Mouse (Mus musculus) MEL (cell line): Measurements from ENCODE around the gene Trpt1. TPM values are rescaled to one million over a fixed set of nuclear protein-coding genes. Genes with fewer than 3 reads are reported as not detected.

Experiments used
- DNase-seq: peaks from one replicate; pipeline ENCODE4 v3.0.0; 2011; ENCODE audit warnings: low read depth, low spot score
- H3K27ac ChIP-seq: 2 replicates; pipeline ENCODE4 v1.5.1; 2012; ENCODE audit warnings: low read depth, mild to moderate bottlenecking, control low read depth, low read length, moderate library complexity; ENCODE audit not compliant: control insufficient read depth
- H3K27me3 ChIP-seq, 2 experiments: fragments of 150-350 bp in 1 of 2; sonication (generic) in 1 of 2; 2 replicates each; pipeline ENCODE4 v1.6.1; 2012; ENCODE audit warnings: low read length in 2 of 2, mild to moderate bottlenecking in 2 of 2, improper control_type of control experiment in 1 of 2, moderate library complexity in 1 of 2; ENCODE audit not compliant: insufficient read depth in 2 of 2, control insufficient read depth in 1 of 2
- H3K36me3 ChIP-seq, 2 experiments: 2 replicates each; pipeline ENCODE4 v1.6.1; 2012 to 2014; ENCODE audit warnings: low read length in 2 of 2, improper control_type of control experiment in 1 of 2, inconsistent platforms in 1 of 2, mild to moderate bottlenecking in 1 of 2; ENCODE audit not compliant: insufficient read depth in 2 of 2, control insufficient read depth in 1 of 2
- H3K4me1 ChIP-seq, 2 experiments: fragments of 150-350 bp in 1 of 2; sonication (generic) in 1 of 2; 2 replicates each; pipeline ENCODE4 v1.6.1; 2012; ENCODE audit warnings: low read length in 2 of 2, improper control_type of control experiment in 1 of 2, mild to moderate bottlenecking in 1 of 2; ENCODE audit not compliant: insufficient read depth in 2 of 2, control insufficient read depth in 1 of 2
- H3K4me3 ChIP-seq, 2 experiments: fragments of 150-350 bp in 1 of 2; sonication (generic) in 1 of 2; 2 replicates each; pipeline ENCODE4 v1.5.1; 2012; ENCODE audit warnings: low read depth in 2 of 2, low read length in 2 of 2, mild to moderate bottlenecking in 2 of 2, moderate library complexity in 2 of 2, control low read depth in 1 of 2, improper control_type of control experiment in 1 of 2; ENCODE audit not compliant: control insufficient read depth in 1 of 2, insufficient read depth in 1 of 2
- H3K79me2 ChIP-seq: 2 replicates; pipeline ENCODE4 v1.6.1; 2012; ENCODE audit warnings: mild to moderate bottlenecking, low read length, moderate library complexity; ENCODE audit not compliant: control insufficient read depth, poor library complexity, insufficient read depth
- H3K9ac ChIP-seq: 2 replicates; pipeline ENCODE4 v1.6.1; 2012; ENCODE audit warnings: low read depth, mild to moderate bottlenecking, control low read depth, low read length, moderate library complexity; ENCODE audit not compliant: control insufficient read depth, poor library complexity, severe bottlenecking
- H3K9me3 ChIP-seq: fragments of 150-350 bp; sonication (generic); replicated peaks from 2 replicates; pipeline ENCODE4 v1.6.1; 2012; ENCODE audit warnings: mild to moderate bottlenecking, low read length, improper control_type of control experiment, moderate library complexity; ENCODE audit not compliant: insufficient read depth
- BHLHE40 ChIP-seq: IDR thresholded peaks from 2 replicates; pipeline ENCODE4 v1.6.1; 2012; ENCODE audit warnings: low read depth, mild to moderate bottlenecking, inconsistent platforms, low read length, improper control_type of control experiment, borderline replicate concordance
- CHD1 ChIP-seq: IDR thresholded peaks from 2 replicates; pipeline ENCODE4 v1.6.1; 2012; ENCODE audit warnings: low read depth, mild to moderate bottlenecking, inconsistent platforms, low read length, improper control_type of control experiment
- EP300 ChIP-seq, 2 experiments: IDR thresholded peaks; 2 replicates each; pipeline ENCODE4 v1.6.1; 2011; ENCODE audit warnings: improper control_type of control experiment in 2 of 2, low read length in 2 of 2, low read depth in 1 of 2, mild to moderate bottlenecking in 1 of 2
- ETS1 ChIP-seq: IDR thresholded peaks from 2 replicates; pipeline ENCODE4 v1.6.1; 2012; ENCODE audit warnings: low read depth, mild to moderate bottlenecking, inconsistent platforms, low read length, improper control_type of control experiment, moderate library complexity
- GATA1 ChIP-seq: IDR thresholded peaks from 2 replicates; pipeline ENCODE4 v1.6.1; 2011; ENCODE audit warnings: low read depth, low read length, improper control_type of control experiment
- HCFC1 ChIP-seq: IDR thresholded peaks from 2 replicates; pipeline ENCODE4 v1.6.1; 2012; ENCODE audit warnings: low read depth, mild to moderate bottlenecking, inconsistent platforms, low read length, improper control_type of control experiment, moderate library complexity
- JUND ChIP-seq: IDR thresholded peaks from 2 replicates; pipeline ENCODE4 v1.6.1; 2011; ENCODE audit warnings: low read depth, mild to moderate bottlenecking, improper control_type of control experiment, low read length
- KAT2A ChIP-seq: conservative IDR thresholded peaks from 2 replicates; pipeline ENCODE4 v1.6.1; 2012; ENCODE audit warnings: low read depth, low read length, improper control_type of control experiment, inconsistent platforms
- MAX ChIP-seq: IDR thresholded peaks from 2 replicates; pipeline ENCODE4 v1.6.1; 2011; ENCODE audit warnings: low read length, improper control_type of control experiment
- MAZ ChIP-seq: IDR thresholded peaks from 2 replicates; pipeline ENCODE4 v1.6.1; 2012; ENCODE audit warnings: low read depth, mild to moderate bottlenecking, inconsistent platforms, low read length, improper control_type of control experiment
- MYB ChIP-seq: IDR thresholded peaks from 2 replicates; pipeline ENCODE4 v1.6.1; 2011; ENCODE audit warnings: mild to moderate bottlenecking, low read depth, low read length, improper control_type of control experiment
- MYC ChIP-seq: IDR thresholded peaks from 2 replicates; pipeline ENCODE4 v1.6.1; 2011; ENCODE audit warnings: low read depth, mild to moderate bottlenecking, low read length, improper control_type of control experiment, moderate library complexity
- NELFE ChIP-seq: IDR thresholded peaks from 2 replicates; pipeline ENCODE4 v1.6.1; 2011; ENCODE audit warnings: low read depth, low read length, improper control_type of control experiment
- NRF1 ChIP-seq: IDR thresholded peaks from 2 replicates; pipeline ENCODE4 v1.6.1; 2014; ENCODE audit warnings: low read depth, mild to moderate bottlenecking, inconsistent platforms, low read length, improper control_type of control experiment, moderate library complexity; ENCODE audit not compliant: poor library complexity, insufficient read depth, severe bottlenecking
- POLR2A ChIP-seq, 2 experiments: IDR thresholded peaks; 2 replicates each; pipeline ENCODE4 v1.6.1; 2011 to 2012; ENCODE audit warnings: low read length in 2 of 2, mild to moderate bottlenecking in 2 of 2, control low read depth in 1 of 2, improper control_type of control experiment in 1 of 2, low read depth in 1 of 2, moderate library complexity in 1 of 2; ENCODE audit not compliant: control insufficient read depth in 1 of 2, insufficient read depth in 1 of 2, poor library complexity in 1 of 2
- POLR2AphosphoS5 ChIP-seq: IDR thresholded peaks from 2 replicates; pipeline ENCODE4 v1.6.1; 2012; ENCODE audit warnings: low read depth, borderline replicate concordance, mild to moderate bottlenecking, inconsistent platforms, low read length, moderate library complexity, mixed read lengths
- RAD21 ChIP-seq: IDR thresholded peaks from 2 replicates; pipeline ENCODE4 v1.6.1; 2011; ENCODE audit warnings: mild to moderate bottlenecking, low read depth, low read length, improper control_type of control experiment
- RCOR1 ChIP-seq: IDR thresholded peaks from 2 replicates; pipeline ENCODE4 v1.6.1; 2012; ENCODE audit warnings: low read depth, mild to moderate bottlenecking, inconsistent platforms, low read length, improper control_type of control experiment
- SIN3A ChIP-seq: IDR thresholded peaks from 2 replicates; pipeline ENCODE4 v1.6.1; 2012; ENCODE audit warnings: low read length, improper control_type of control experiment, inconsistent platforms
- SMC3 ChIP-seq: IDR thresholded peaks from 2 replicates; pipeline ENCODE4 v1.6.1; 2011; ENCODE audit warnings: low read depth, low read length, improper control_type of control experiment
- TAL1 ChIP-seq: IDR thresholded peaks from 2 replicates; pipeline ENCODE4 v1.6.1; 2012; ENCODE audit warnings: mild to moderate bottlenecking, inconsistent platforms, low read length, moderate library complexity, mixed read lengths
- TBP ChIP-seq: IDR thresholded peaks from 2 replicates; pipeline ENCODE4 v1.8.0; 2011; ENCODE audit warnings: low read depth, low read length, improper control_type of control experiment
- UBTF ChIP-seq: IDR thresholded peaks from 2 replicates; pipeline ENCODE4 v1.6.1; 2012; ENCODE audit warnings: low read depth, mild to moderate bottlenecking, inconsistent platforms, low read length, improper control_type of control experiment, moderate library complexity, borderline replicate concordance; ENCODE audit not compliant: insufficient read depth
- USF2 ChIP-seq, 2 experiments: IDR thresholded peaks; 2 replicates each; pipeline ENCODE4 v1.6.1; 2011 to 2012; ENCODE audit warnings: improper control_type of control experiment in 2 of 2, low read length in 2 of 2, borderline replicate concordance in 1 of 2, inconsistent platforms in 1 of 2, low read depth in 1 of 2, mild to moderate bottlenecking in 1 of 2; ENCODE audit not compliant: insufficient read depth in 1 of 2
- ZC3H11A ChIP-seq: IDR thresholded peaks from 2 replicates; pipeline ENCODE4 v1.6.1; 2012; ENCODE audit warnings: low read depth, mild to moderate bottlenecking, inconsistent platforms, low read length, improper control_type of control experiment
- ZKSCAN1 ChIP-seq: IDR thresholded peaks from 2 replicates; pipeline ENCODE4 v1.6.1; 2012; ENCODE audit warnings: low read depth, mild to moderate bottlenecking, inconsistent platforms, low read length, improper control_type of control experiment, moderate library complexity
- ZNF384 ChIP-seq: IDR thresholded peaks from 2 replicates; pipeline ENCODE4 v1.6.1; 2012; ENCODE audit warnings: low read depth, mild to moderate bottlenecking, inconsistent platforms, low read length, improper control_type of control experiment
- polyA plus RNA-seq, 2 experiments: library from polyadenylated mRNA; stranded (reverse) in 1 of 2; unstranded in 1 of 2; fragments of >175 nt in 1 of 2; fragments of >200 nt in 1 of 2; gene quantifications; 2 replicates each; pipeline versions ENCODE4 v1.2.1 to v1.2.4; 2012; ENCODE audit warnings: low replicate concordance in 2 of 2, low read depth in 1 of 2; ENCODE audit not compliant: insufficient read length in 2 of 2, insufficient read depth in 1 of 2, missing spikeins in 1 of 2
- total RNA-seq: library from RNA; depleted of rRNA; stranded (reverse); fragments of 300-350 nt; gene quantifications from 2 replicates; pipeline ENCODE4 v1.2.3, GENCODE M21; 2012

Gene Trpt1
- total and polyA plus RNA-seq, 3 experiments: 1.8 to 2.3 TPM; not detected in 1

DNA sequence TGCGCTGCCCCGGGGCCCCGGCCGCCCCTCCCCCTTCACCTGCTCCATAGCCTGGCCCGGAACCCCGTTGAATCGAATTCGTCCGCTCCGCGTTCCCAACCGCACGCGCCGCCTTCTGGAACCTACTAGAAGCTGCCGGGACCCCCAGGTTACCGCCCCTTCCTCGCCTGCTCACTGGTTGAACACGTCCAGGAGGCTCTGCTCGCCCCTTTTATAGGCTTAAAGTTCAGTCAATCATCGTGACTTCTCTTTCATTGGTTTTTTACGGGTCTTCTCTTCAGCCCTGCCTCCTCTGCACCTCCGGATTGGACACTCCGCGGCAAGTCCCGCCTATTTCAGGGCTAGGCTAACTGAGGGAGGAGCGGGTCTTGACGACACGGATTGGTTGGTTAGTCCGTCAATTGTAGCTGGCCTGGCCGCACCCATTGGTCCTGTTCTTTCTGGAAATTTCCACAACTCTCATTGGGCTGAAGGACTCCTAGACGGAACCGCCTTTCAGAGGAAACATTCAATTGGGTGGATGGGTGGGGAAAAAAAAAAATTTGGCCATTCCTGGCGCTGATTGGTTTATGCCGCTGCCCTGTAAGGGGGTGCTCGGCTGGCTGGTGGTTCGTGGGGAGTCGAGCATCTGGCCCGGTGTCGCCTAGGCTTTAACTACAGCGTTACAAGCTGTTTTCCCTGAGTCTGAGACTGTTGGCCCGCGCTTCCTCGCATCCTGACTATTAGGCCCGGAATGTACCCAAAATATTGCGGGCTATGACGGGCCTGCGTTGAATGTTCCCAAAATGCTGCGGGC, 44.1 kb downstream of the Trpt1 start, which contains the start of gene Stip1 (continued):
- TF ChIP-seq MYB (no peak), NRF1 (0 out of 2 replicates have a peak, but pooled peaks have one; percentile 16), SMC3 (no peak), NELFE (peak; percentile 83), MYC (0 out of 2 replicates have a peak, but pooled peaks have one; percentile 42), UBTF (no peak), BHLHE40 (no peak), JUND (no peak; the same call in 1 of the 2 replicates), TAL1 (no peak), ZNF384 (peak; percentile 99), GATA1 (no peak), TBP (peak; percentile 71), KAT2A (peak; percentile 52), POLR2AphosphoS5 (no peak), EP300 (IDR thresholded peaks at IDR 0.05; ENCODE audit: low read depth in 1 of 2, low read length in 2 of 2) (no peak), RCOR1 (no peak), USF2 (IDR thresholded peaks at IDR 0.05; ENCODE audit: borderline replicate concordance in 1 of 2, insufficient read depth in 1 of 2, low read depth in 1 of 2, low read length in 2 of 2) (no peak), RAD21 (no peak)
- TF ChIP-seq, all 39 proteins: peak for 18

DNA sequence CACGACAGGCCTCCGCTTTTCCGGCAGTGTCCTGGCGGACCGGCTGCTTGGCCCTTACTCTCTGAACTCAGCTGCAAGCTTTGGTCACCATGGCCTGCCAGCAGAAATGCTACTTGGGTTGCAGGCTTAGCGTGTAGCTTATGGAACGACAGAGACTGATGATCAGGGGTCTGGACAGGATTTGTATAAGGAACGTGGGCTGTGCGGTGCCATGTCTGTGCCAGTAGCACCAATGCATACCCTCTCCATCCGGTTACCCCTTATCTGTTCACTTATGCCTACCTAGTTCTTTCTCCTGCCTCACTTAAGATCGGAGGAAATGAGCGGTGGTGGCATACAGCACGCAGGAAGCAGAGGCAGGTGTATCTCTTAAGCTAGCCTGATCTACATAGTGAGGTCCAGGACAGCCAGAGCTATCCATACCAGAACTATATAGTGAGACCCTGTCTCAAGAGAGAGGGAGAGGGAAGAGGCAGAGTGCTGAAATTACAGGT, 44.8 kb downstream of the Trpt1 start:
- TF ChIP-seq ETS1 (0 out of 2 replicates have a peak, but pooled peaks have one; percentile 11), MYC (no peak), HCFC1 (no peak), ZNF384 (no peak), EP300 (IDR thresholded peaks at IDR 0.05; ENCODE audit: low read depth in 1 of 2, low read length in 2 of 2) (no peak), ZC3H11A (no peak), MAZ (no peak), BHLHE40 (no peak), RCOR1 (no peak), ZKSCAN1 (no peak), SIN3A (peak; percentile 39), KAT2A (no peak), CHD1 (no peak), MAX (0 out of 2 replicates have a peak, but pooled peaks have one; percentile 27), NELFE (no peak), POLR2A (IDR thresholded peaks at IDR 0.05; ENCODE audit: control insufficient read depth in 1 of 2, insufficient read depth in 1 of 2, low read depth in 1 of 2, low read length in 2 of 2, poor library complexity in 1 of 2) (peak; percentile 36 to 54)
- DNase-seq: peak; percentile 76
- peaks cover 5 to 23% of the 10 kb centered on the region in 2 experiments for H3K36me3 ChIP-seq
- peak overlapping the region; percentile 85 for H3K9ac ChIP-seq
- no peaks in the 10 kb centered on the region for H3K27me3 ChIP-seq
- H3K9me3 ChIP-seq: no peaks in the 10 kb centered on the region
- H3K79me2 ChIP-seq: peaks cover 39% of the 10 kb centered on the region
- peaks cover 0 to 20% of the 10 kb centered on the region in 2 experiments; a peak in 3 of 4 replicates for H3K4me1 ChIP-seq
- H3K27ac ChIP-seq: peak overlapping the region; percentile 91
- peak overlapping the region; percentile 58 to 61 for H3K4me3 ChIP-seq
